Mouse (Mus musculus) hindlimb bud, embryonic 11.5 days (tissue): Measurements from ENCODE around the gene Slc13a2.

Source experiments
- DNase-seq: peaks from one replicate; pipeline ENCODE4 v3.0.0-alpha.2; 2012; ENCODE audit warnings: low read depth, low spot score; ENCODE audit errors: extremely low spot score

The Slc13a2 gene

GRCm38 (mm10) chr11:78422055-78422819 is at the start of gene Slc13a2:
Gene Slc13a2 (minus strand): TSS chr11:78422217.
- no peak for DNase-seq

- no peak for DNase-seq
Observed at GRCm38 (mm10) chr11:78471326-78472103, 49.5 kb upstream of the Slc13a2 start.

- DNase-seq, result no peak
Observed at GRCm38 (mm10) chr11:78467932-78468331, 45.9 kb upstream of the Slc13a2 start.

GRCm38 (mm10) chr11:78467515-78467914 is 45.5 kb upstream of the Slc13a2 start:
- no peak for DNase-seq

- DNase-seq, result no peak
Observed at GRCm38 (mm10) chr11:78466242-78466912, 44.4 kb upstream of the Slc13a2 start.

- no peak for DNase-seq
Observed at GRCm38 (mm10) chr11:78465568-78466180, 43.7 kb upstream of the Slc13a2 start, which contains the start of gene Slc46a1. Gene Slc46a1 (plus strand): TSS chr11:78465697.

GRCm38 (mm10) chr11:78465116-78465515 is 43.1 kb upstream of the Slc13a2 start:
- DNase-seq, result no peak

- no peak for DNase-seq
Observed at GRCm38 (mm10) chr11:78463286-78464036, 41.4 kb upstream of the Slc13a2 start.

- no peak for DNase-seq
Observed at GRCm38 (mm10) chr11:78462669-78463068, 40.7 kb upstream of the Slc13a2 start.

- no peak for DNase-seq
Observed at GRCm38 (mm10) chr11:78461894-78462293, 39.9 kb upstream of the Slc13a2 start.

GRCm38 (mm10) chr11:78458740-78459139 is 36.7 kb upstream of the Slc13a2 start:
- DNase-seq, result no peak

GRCm38 (mm10) chr11:78455308-78455707 is 33.3 kb upstream of the Slc13a2 start:
- no peak for DNase-seq

- no peak for DNase-seq
Observed at GRCm38 (mm10) chr11:78454276-78454675, 32.3 kb upstream of the Slc13a2 start.

GRCm38 (mm10) chr11:78453675-78454074 is 31.7 kb upstream of the Slc13a2 start:
- DNase-seq, result no peak

GRCm38 (mm10) chr11:78450337-78450736 is 28.3 kb upstream of the Slc13a2 start:
- no peak for DNase-seq

GRCm38 (mm10) chr11:78448242-78448641 is 26.2 kb upstream of the Slc13a2 start:
- no peak for DNase-seq

GRCm38 (mm10) chr11:78447168-78447567 is 25.2 kb upstream of the Slc13a2 start:
- no peak for DNase-seq

GRCm38 (mm10) chr11:78443115-78443514 is 21.1 kb upstream of the Slc13a2 start:
- no peak for DNase-seq

GRCm38 (mm10) chr11:78438399-78438930 is 16.4 kb upstream of the Slc13a2 start:
- DNase-seq, result no peak

GRCm38 (mm10) chr11:78437182-78437581 is 15.2 kb upstream of the Slc13a2 start:
- DNase-seq, result no peak
